Mouse (Mus musculus) cerebellum, adult 11 months (tissue): ENCODE measurements at regions not wholly inside any gene's neighbourhood (a gene's known extent, or its start where the extent isn't known, plus 50 kb on each side); places are given as distances from the start of the nearest gene placed in this dataset.
A peak's percentile ranks its signal among the peaks of the same experiment; 100 is the strongest.

Experiments
- DNase-seq: peaks from one replicate; pipeline ENCODE4 v3.0.0; 2022

DNA sequence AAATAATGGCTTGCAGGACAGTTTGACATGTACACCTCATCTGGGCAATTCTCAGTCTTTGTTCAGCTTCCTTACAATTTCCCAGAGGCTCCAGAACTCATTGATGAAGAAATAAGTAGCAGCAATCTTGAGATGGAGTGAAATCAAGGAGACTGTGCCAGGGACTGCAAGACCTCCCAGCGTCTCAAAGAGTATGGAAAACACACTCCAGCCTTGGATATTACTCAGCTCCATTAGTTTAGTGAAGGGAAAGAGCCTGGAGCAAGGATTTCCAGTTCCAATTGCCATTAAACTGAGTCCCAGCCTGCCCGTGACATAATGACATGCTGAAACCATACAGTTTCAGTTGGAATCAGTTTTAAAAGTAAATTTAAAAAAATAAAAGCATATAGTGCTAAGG is 372.7 kb upstream of the Rack1 start:
- no peak for DNase-seq

DNA sequence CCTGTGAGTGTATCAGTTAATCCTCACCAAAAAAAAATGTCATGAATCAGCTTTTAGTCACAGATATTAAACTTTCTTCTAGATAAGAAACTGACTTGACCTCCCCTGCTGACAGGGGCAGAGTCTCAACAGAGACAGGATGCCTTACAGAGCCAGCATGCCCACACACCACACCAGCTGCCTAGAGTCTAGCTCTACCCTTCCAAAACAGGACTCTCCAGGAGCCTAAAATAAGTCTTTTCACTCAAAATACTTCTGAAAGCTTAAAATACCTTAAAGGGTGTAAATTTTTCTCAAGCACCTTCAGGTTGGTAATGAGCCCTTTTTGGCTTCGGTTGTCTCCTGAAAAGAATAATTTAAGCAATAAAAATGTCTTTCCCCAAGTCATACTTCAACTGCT is 373.7 kb upstream of the Rack1 start:
- DNase-seq, result no peak

DNA sequence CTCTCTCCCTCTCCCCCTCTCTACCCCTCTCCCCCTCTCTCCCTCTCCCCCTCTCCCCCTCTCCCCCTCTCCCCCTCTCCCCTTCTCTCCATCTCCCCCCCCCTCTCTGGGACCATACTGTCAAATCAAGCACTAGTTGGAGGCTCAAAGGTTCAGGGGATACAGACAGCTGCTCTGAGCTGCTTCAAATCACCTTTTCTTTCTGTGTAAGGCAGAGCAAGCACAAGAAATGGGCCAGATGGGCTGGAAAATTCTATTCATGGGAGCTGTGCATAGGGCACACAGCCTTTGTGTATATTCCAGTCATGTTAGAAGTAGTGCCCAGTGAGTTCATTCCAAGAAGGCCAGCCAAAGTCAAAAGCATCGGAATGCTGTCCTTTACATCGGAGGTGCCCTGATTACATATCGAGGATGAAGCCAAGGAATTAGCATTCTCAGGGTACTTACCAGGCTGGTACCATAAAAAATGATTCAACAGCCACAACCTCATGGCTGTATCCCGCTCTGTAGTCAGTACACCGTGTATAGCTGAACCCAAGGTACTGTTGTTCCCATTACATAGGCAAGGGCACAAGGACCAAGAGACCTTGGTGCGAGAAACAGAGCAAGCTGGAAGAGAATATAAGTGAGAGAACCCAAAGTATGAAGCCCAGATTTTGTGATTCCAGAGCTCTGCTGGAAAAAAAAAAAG is 381.9 kb upstream of the Rack1 start:
- no peak for DNase-seq

DNA sequence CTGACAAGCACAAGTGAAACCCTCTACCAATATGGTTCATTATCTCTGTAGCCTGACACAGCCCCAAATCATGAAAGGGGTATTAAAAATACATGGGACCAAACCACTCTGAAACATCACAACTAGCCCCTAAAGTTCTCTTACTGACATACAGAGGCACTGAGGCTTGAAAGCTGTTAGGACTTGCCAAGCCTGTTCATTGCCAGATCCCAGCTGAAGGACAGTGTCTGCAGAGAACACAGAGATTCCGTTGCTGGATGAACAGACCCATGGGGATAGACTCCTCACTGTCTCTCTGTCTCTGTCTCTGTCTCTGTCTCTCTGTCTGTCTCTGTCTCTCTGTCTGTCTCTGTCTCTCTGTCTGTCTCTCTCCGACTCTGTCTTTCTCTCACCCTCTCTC is 382.5 kb upstream of the Rack1 start:
- no peak for DNase-seq

DNA sequence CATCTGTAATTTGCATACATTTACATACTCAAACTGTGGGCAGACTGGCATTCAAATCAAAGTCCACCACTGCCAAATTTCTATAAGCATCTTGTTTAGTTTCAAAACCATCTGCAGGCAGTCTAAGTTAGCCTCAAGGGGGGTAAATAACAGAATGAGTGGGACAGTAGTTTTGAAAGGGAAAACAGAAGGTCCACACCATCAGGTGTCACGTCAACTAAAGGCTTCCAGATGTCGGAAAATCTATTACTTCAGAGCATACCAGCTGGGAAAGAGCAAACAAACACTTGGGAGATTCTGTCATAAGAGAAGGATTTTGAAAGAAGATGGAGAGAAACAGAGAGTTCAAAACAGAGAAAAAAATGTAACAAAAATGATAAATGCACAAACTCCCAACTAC is 402.1 kb upstream of the Rack1 start:
- no peak for DNase-seq

DNA sequence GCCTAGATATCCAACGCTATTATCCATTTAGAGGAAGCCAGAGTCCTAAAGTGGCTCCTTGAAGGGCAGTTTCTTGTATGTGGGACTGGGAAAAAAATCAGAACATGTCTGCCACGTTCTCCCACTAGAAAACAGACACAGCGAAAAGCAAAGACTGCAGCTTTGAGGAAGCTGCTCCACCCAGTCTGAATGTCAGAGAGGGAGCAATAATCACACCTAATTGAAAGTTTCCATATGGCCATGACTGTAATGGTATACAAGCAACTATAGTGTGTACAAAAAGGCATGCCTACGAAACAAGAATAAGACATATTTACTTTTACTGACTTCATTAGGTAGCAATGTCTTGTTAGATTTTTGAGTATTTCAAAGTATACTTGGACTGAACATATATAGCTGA is 392.7 kb upstream of the Sgcd start:
- DNase-seq, result no peak

DNA sequence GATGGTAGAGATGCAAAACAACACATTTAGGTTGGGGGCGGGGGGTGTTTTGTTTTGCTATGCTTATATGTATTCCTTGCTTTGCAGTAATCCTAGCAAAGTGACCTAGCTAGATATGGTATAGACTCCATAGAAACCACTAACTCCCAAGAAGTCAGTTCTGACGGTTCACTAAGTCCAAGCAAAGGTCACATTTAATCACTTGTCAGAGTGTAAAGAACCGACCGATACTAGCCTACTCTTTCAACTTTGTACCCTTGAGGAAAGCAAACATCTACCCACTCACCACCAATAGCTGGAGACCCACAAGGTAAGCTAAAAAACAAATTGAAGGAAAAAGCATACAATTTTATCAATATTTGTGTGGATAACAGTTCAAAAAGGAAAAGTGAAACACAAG is 389.3 kb upstream of the Sgcd start:
- DNase-seq, result no peak

DNA sequence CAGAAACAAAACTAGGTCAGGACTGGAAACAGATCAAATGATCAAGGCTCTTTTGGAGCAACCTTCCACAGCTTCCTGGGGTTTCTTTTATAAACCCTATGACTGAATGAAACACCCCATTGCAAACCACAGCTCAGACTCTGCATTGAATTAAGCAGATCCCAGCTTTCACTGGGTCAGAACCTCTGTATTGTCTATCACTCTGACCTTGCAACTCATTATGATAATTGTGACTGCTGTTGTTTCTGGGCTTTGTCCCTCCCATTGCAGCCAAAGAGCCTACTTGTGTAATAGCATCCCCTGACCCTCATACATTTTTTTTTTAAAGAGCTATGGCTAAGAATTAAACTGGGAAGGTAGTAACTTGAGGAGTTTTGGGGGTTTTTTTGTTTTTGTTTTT is 388.5 kb upstream of the Sgcd start:
- no peak for DNase-seq

DNA sequence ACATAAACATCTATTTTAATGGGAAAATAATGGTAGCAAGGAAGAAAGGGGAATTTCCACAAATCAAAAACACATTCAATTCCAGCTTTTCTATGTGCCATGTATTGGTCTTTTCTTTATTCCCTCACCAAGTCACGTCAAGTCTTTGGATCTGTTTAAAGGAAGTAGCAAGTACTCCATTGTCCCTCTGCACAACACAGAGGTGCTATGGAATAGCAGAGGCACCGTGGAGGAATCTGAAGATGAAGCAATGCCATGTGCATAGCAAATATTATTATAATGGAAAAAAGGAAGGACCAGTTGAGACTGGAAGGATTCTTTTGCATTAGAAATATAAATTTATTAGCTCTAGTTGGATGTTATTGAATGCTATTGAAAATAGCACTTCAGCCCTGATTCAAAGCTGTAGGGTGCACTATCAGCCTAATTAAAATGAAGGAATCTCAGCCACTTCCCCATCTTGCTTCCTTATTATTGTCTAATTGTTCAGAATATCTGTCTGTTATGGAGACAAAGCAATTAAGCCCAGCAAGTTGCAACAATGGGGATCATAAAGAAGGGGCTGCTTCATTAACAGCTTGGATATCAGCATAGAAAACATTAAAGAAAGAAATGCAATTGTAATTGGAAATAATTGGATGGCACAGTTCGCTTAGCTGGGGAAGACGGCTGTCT is 362.7 kb upstream of the Sgcd start:
- DNase-seq, result no peak

DNA sequence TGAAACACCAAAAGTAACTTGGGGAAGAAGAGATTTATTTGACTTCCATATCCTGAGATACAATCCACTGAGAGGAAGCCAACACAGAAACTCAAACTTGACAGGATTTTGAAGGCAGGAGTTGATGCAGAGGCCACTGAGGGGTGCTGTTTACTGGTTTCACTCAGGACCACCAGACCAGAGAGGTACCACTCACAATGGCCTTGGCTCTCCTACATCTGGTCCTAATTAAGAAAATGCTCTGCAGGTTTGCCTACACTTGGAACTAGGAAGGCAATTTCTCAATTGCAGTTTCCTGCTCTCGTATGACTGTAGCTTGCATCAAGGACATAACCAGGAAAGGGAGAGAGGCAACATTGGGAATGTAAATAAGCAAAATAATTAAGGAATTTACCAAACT is 325.7 kb upstream of the Sgcd start:
- no peak for DNase-seq

DNA sequence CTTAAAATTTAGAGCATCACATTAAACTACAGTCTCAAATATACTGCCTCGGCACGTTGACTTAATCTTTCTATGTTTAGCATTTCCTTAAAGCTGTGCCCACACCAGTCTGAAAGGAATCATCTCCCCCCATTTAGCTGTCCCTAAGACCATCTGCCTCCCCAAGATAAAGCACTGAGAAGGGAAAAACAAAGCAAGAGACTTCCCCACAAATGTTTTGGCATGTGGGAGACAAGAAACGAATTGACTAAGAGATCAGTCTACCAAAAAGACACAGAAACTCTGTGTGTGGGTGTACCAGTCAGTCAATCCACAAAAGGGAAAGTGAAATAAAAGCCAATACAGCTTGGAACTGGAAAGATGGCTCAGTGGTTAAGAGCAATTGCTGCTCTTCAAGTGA is 306.6 kb upstream of the Sgcd start:
- DNase-seq, result no peak

DNA sequence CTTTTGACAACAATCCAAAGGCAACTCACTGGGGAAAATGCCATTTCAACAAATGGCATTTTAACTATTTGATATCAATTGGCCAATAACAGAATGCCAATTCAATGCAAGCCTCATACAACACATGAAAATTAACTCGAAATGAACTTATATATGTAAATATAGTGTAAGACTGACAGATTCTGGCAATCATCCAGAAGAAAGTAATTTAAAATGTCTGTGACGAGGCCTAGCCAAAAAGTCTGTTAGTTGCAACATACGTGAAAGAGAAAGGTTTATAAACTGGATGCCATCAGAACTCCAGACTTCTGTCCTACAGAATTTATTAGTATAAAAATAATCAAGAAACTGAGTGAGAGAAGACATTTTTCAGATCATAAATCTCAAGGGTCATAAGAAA is 273.7 kb upstream of the Sgcd start:
- no peak for DNase-seq

DNA sequence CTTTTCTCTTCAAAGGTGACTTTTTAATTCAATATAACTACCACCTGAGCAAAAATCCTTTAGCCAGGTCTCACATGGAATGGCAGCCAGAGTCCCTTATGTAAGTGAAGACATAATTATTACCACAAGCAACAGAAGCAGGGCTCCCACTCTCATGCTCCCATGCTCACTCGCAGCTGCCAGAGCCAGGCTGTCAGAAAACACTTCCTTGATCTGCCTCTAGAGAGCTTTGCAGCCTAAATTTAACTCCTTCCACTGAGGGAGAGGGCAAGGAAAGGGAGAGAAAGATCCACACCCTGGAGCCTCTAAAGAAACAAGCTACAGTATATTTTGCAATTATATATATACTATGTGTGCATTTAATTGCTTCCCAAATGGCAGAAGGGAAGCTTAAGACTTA is 272.3 kb upstream of the Sgcd start:
- DNase-seq, result no peak

DNA sequence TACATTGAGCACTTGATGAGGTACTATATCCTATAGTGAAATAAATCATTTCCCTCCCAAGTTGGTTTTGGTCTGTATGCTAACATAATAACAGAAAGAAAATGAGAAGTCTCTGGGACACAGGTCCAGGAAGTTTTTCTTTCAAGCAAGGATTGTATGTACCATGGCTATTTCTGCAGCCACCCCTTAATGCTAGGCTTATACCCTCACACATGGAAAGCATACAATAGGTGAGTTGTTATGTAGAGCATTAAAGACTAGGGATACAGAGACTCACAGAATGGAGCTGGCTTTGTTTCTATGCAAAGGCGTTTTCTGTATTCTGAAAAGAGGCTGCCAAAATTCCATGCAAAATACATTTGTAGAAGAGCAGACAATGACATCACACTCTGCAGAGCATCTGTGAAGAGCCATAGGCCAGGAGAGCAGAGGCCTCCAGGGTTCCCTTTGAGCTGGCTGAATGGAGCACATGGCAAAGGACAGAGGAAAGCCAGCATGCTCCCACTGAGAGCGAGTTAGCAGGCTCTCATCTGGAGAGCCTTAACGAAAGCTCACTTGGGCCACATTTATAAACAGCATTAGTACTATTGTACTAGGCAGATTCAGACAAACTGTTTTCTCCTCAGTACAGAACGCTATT is 262.0 kb upstream of the Sgcd start:
- DNase-seq, result no peak

DNA sequence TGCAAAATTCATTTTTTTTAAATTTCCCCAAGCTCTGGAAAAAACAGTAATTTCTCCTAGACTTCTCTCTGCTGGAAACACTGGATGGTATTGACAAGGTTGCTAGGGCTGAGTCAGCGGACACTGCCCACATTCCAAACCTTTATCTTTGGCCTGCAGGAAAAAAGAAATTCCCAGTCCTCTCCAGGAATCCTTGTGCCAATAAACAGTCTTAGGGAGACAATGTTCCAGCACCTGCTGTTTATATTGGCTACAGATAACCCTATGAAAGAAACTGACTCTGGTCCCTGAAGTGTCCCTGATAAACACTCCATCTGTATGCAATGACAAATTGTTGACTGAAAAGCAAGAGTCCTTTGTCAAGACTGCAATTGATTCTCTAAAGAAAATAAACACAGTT is 260.5 kb upstream of the Sgcd start:
- DNase-seq, result no peak

DNA sequence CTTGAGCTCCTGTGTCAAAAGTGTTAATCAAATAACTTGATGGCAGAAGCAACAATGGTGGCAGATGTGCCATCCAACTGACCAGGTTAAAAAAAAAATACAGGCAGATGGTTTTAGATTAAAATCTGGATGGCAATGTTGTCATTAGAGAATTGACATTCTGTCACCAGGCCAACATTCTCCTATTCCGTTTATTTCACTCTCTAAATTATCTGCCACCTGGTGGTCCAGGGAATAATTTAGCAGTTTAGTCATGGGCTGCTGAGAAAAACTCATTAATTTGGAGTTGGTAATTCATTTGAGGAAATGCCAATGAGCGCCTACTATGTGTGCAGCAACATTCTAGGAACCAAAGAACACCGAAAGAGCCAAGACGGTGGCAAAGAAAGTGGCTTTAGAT is 232.4 kb upstream of the Sgcd start:
- DNase-seq, result no peak

DNA sequence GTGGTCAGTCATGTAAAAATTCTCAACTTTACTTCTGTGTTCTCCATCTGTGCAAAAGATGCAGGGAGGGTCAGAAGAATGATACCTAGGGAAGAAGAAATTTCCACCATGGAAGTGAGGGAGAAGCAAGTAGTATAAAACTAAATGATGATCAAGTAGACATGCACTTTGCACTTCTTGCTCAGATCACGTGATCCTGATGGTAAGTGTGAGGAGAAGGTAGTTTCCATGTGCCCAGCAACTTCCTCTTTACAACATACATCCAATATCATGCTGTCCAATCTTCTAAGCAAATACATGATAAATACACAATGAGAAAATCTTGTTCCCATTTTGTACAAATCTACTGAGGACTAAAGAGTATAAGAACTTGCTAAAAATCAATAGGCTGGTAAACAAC is 230.4 kb upstream of the Sgcd start:
- DNase-seq, result no peak

DNA sequence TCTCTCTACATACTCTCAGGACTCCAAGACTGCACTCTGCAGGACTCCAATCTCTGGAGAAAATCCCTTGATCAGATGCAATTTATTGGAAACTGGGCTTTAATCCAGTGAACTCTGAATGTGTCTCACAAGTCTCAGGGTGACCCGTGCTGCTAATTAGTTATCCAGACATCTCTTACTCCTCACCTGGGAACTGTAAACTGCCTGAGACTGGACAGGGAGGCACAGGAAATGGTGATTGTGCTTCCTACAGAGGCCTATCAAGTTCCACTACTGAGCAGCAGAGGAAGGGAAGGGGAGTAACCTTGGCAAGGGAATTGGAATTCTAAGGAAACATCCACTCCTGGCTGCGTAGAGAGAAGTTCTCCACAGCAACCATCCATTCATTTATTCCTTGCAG is 228.0 kb upstream of the Sgcd start:
- no peak for DNase-seq

DNA sequence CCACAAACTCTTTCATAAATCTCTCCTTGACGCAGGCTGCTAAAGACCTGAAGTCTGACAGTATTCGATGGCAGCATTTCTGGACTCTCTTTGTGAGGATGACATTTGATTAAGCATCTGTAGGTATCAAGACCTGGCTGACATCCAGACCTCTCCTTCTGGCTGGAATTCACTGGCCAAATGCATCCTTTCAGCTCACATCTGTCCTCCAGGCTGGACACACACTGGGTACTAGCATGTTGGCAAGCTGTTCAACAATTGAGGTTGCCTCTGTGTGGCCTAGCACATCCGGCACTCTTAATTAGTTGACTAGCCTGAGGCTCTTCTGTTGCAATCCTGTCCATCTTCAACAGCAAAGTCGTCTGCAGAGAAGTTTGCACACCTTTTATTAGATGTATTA is 197.8 kb upstream of the Sgcd start:
- peak; percentile 4 for DNase-seq

DNA sequence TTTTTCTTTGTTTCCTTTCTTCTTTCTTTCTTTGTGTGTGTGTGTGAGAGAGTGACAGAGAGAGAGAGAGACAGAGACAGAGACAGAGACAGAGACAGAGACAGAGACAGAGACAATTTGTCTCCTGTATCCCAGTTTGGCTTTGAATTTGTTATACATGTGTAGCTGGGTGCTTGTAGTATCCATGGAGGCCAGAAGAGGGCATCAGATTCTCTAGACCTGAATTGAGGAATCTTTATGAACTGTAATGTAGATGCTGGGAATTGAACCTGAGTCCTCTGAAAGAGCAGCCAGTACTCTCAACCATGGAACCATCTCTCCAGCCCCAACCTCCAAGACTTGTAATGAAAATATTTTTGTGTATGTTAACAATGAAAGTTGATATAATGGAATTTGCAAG is 190.2 kb upstream of the Sgcd start:
- DNase-seq, result no peak

DNA sequence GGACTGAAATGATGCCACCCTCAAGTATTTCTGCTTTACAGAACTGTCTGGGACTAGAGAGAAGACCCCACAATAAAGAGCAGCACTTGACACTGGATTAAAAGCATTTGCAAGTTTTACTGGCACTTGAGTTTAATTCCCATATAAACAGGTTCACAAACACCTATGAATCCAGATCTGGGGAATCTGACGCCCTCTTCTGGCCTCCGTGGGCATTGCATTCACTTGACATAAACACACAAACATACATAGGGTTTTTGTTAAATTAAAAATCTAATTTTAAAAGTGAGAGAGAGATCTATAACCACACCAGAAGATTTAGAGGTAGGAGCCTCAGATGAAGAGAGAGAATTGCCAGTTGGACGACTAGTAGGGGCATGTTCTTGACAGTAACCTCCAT is 189.4 kb upstream of the Sgcd start:
- no peak for DNase-seq

DNA sequence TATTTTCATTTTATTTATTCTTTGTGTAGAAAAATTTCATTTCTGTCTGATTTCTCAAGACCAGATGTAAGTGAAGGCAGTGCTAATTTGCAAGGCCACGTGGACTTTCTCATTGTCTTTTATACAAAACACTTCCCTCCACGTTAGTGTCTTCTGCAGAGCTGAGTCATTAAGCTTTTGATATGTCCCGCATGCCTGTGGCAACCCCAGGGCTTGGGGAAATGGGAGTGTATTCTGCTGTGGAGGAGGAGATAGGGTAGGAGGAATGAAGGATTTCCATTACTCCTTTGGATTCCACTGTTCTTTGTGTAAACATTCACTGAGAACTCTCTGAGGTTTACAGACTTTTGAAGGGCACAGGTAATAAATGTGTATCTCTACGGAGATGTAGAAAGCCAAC is 187.7 kb upstream of the Sgcd start:
- DNase-seq, result no peak

DNA sequence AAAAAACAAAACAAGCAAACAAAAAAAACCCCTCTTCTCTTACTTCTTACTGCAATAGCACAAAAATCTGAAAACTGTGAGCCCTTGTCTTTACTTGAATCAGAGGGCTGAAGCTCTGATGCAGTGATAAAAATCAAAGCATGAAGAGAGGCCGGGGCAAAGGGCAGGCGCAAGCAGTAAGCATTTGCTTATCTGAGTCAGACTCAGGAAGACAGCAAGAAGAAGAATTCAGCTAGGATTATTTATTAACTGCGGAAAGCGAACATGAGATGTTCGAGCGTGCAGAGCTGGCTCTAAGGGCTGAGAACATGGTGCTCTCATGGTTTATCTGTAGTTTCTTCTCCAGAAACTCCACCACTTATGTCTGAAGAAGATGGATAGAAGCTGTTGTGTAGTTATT is 163.4 kb upstream of the Sgcd start:
- DNase-seq, result no peak

DNA sequence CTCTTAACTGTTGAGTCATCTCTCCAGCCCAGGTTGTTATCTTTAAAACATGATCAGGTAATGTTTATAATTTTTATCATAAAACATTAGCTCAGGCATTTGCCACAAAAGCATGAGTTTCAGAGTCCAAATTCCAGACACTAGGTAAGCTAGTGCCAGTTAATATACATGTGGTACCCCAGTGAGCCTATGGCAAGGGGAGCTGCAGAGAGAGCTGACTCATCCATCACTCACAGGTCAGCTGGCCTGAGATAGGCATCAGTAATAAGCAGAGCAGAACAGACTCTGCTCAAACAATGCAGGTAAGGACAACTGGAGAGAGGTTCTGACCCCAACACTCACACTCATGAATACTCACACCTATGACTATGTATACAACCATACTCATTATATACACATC is 144.6 kb upstream of the Sgcd start:
- no peak for DNase-seq

DNA sequence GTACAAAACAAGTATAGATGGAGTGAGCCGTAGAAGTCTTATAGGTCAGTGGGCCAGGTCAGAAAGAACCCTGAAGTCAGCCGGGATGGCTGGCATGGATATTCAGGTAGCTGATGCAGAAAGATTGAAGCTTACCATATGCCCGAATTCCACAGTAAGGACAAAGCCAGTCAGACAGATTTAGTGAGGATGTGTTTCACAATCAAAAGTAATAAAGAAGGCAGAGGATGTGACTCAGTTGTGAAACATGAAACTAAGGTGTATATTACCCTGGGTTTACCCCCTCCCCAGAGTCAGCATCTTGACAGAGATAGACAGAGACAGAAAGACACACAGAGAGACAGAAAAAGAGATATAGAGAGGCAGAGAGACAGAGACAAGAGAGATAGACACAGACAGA is 109.3 kb upstream of the Sgcd start:
- no peak for DNase-seq
